8 mouse cellular contexts compared by ENCODE assay signal in genomic region chr16:93682689-93683507, GRCm38 (mm10). TPM values are rescaled to one million over a fixed set of nuclear protein-coding genes. Genes with fewer than 3 reads are reported as not detected.
DNase-seq lines count a peak whose midpoint lies in the region; ATAC-seq and TF ChIP-seq lines count a peak whose summit lies in the region.

TSS of gene Cbr3 (plus strand) at chr16:93683215.

- H3K27ac ChIP-seq in cerebellum, adult 2 months (ENCODE audit: insufficient read depth, low read length) = no peak within 1 kb of the TSS
- H3K27ac ChIP-seq in lung, embryonic 15.5 days = no peak within 1 kb of the TSS
- H3K27ac ChIP-seq in olfactory bulb, adult 2 months (ENCODE audit: insufficient read depth, low read depth, low read length) = peak within 1 kb of the TSS; percentile 22; the same call in 1 of the 2 replicates
- no peak within 1 kb of the TSS for H3K27ac ChIP-seq in thymus, adult 2 months (ENCODE audit: control insufficient read depth, insufficient read depth, low read length)

- peak within 1 kb of the TSS; percentile 99 for H3K4me2 ChIP-seq in lung, embryonic 15.5 days

- peak; percentile 86 for DNase-seq in ES-CJ7 (ENCODE audit: low read depth, low spot score)
- peak; percentile 62 to 69 for DNase-seq in cerebellum, adult 2 months
- peak; percentile 74 for DNase-seq in heart, postnatal 4 days
- peak; percentile 77 for DNase-seq in layer of hippocampus, adult 9-11 months
- peak; percentile 86 for DNase-seq in thymus, adult 2 months

- H3K36me3 ChIP-seq in lung, embryonic 15.5 days = no peaks in the 10 kb centered on the region
- no peaks in the 10 kb centered on the region for H3K36me3 ChIP-seq in thymus, adult 2 months (ENCODE audit: control insufficient read depth, insufficient read depth, low read length)

- H3K9ac ChIP-seq in lung, embryonic 15.5 days = peak within 1 kb of the TSS; percentile 56

- peak within 1 kb of the TSS; percentile 29 for H3K4me3 ChIP-seq in cerebellum, adult 2 months (replicated peaks; ENCODE audit: insufficient read depth, low read depth, low read length)
- H3K4me3 ChIP-seq in lung, embryonic 15.5 days = peak within 1 kb of the TSS; percentile 55
- H3K4me3 ChIP-seq in olfactory bulb, adult 2 months (ENCODE audit: insufficient read depth, low read depth, low read length) = peak within 1 kb of the TSS; percentile 52
- peak within 1 kb of the TSS; percentile 37 for H3K4me3 ChIP-seq in thymus, adult 2 months (ENCODE audit: control insufficient read depth, insufficient read depth, low read length)

- H3K9me3 ChIP-seq in lung, embryonic 15.5 days = no peaks in the 10 kb centered on the region

- TF ChIP-seq POLR2A in cerebellum, adult 2 months (IDR thresholded peaks at IDR 0.05; ENCODE audit: borderline replicate concordance, insufficient read depth, low read length) = no peak
- TF ChIP-seq POLR2A in olfactory bulb, adult 2 months (IDR thresholded peaks at IDR 0.05; ENCODE audit: insufficient read depth, low read depth, low read length) = no peak
- no peak for TF ChIP-seq POLR2A in thymus, adult 2 months (IDR thresholded peaks at IDR 0.05; ENCODE audit: control insufficient read depth, extremely low read depth, insufficient read depth, low read length, poor library complexity)

- TF ChIP-seq CTCF in cerebellum, adult 2 months (IDR thresholded peaks at IDR 0.05; ENCODE audit: borderline replicate concordance, insufficient read depth, low read depth, low read length) = peak; percentile 61; the same call in 1 of the 2 replicates
- no peak; the same call in 1 of the 2 replicates for TF ChIP-seq CTCF in olfactory bulb, adult 2 months (IDR thresholded peaks at IDR 0.05; ENCODE audit: insufficient read depth, low read depth, low read length)
- TF ChIP-seq CTCF in thymus, adult 2 months (IDR thresholded peaks at IDR 0.05; ENCODE audit: borderline replicate concordance, control insufficient read depth, extremely low read depth, insufficient read depth, low read length, poor library complexity) = peak; percentile 74; the same call in 1 of the 2 replicates

- peak; percentile 75 for ATAC-seq in frontal cortex, adult (ENCODE audit: low TSS enrichment)
- peak; percentile 88 for ATAC-seq in lung, embryonic 15.5 days (ENCODE audit: borderline replicate concordance, extremely low read depth, low FRiP score, low TSS enrichment)

- no peaks in the 10 kb centered on the region for H3K4me1 ChIP-seq in cerebellum, adult 2 months (ENCODE audit: control insufficient read depth, insufficient read depth, low read length)
- peaks cover 21% of the 10 kb centered on the region for H3K4me1 ChIP-seq in lung, embryonic 15.5 days
- H3K4me1 ChIP-seq in olfactory bulb, adult 2 months (ENCODE audit: control insufficient read depth, insufficient read depth, low read length) = peaks cover 30% of the 10 kb centered on the region
- peaks cover 16% of the 10 kb centered on the region for H3K4me1 ChIP-seq in thymus, adult 2 months (replicated peaks; ENCODE audit: control insufficient read depth, insufficient read depth, low read length)

- peaks cover 2% of the 10 kb centered on the region; the same call in 1 of the 2 replicates for H3K27me3 ChIP-seq in cerebellum, adult 2 months (ENCODE audit: control insufficient read depth, insufficient read depth, low read length)
- peaks cover 41% of the 10 kb centered on the region for H3K27me3 ChIP-seq in lung, embryonic 15.5 days
- peaks cover 25% of the 10 kb centered on the region for H3K27me3 ChIP-seq in thymus, adult 2 months (ENCODE audit: control insufficient read depth, insufficient read depth, low read length)

- WGBS in cerebellum, adult 2 months = under 1% methylated on average over 63 of the region's 63 CpGs
- WGBS in lung, embryonic 15.5 days = under 1% methylated on average over 63 of the region's 63 CpGs
- WGBS in olfactory bulb, adult 2 months = under 1% methylated on average over 63 of the region's 63 CpGs
- WGBS in thymus, adult 2 months = 2% methylated on average over 63 of the region's 63 CpGs

RNA-seq across cellular contexts. Expression of gene Cbr3, which starts in this region (rescaled TPM):
- 5.3 and 6.2 TPM in 2 replicates for polyA plus RNA-seq in cerebellum, adult 2 months (2012; rRNA removed)
- total RNA-seq in heart, postnatal 4 days (2021) = 1 to 10 TPM; 2.2 to 2.5 TPM
- 7.2 and 7.6 TPM in 2 replicates for polyA plus RNA-seq in lung, embryonic 15.5 days (2015; fragmentation: Nextera tagmentation; extraction: Ambion mirVana)
- not detected in 2 replicates for polyA plus RNA-seq in olfactory bulb, adult 2 months (2012; ENCODE audit: insufficient read depth, insufficient read length, low replicate concordance, missing spikeins)
- polyA plus RNA-seq in thymus, adult 2 months (2012; rRNA removed) = 6.6 and 8.9 TPM in 2 replicates
